Mouse (Mus musculus) Patski (cell line): ENCODE measurements around the gene Yeats2. TPM values are rescaled to one million over a fixed set of nuclear protein-coding genes. Genes with fewer than 3 reads are reported as not detected.

Experiments
- ATAC-seq: fragments of 100-300 bp; one replicate; pipeline ENCODE4 v1.8.0; 2021
- CTCF ChIA-PET: fragments of 350-600 bp; sonication (Branson Sonifier 250); formaldehyde crosslinking; loops from one replicate; lab custom pipeline; 2022; ENCODE audit warnings: inconsistent platforms; lab: Charles Lee
- POLR2A ChIA-PET: fragments of 350-600 bp; sonication (Branson Sonifier 250); formaldehyde crosslinking; loops from one replicate; lab custom pipeline; 2022; ENCODE audit warnings: antibody characterized with exemption, inconsistent platforms; lab: Charles Lee
- DNase-seq: peaks from one replicate; pipeline ENCODE4 v3.0.0-alpha.2; 2011; ENCODE audit warnings: low read depth, low spot score
- H3K27me3 ChIP-seq: fragments of 371-371 bp; one replicate; pipeline ENCODE4 v1.5.1; 2021
- CTCF ChIP-seq: fragments of 100-300 bp; IDR thresholded peaks from one replicate; pipeline ENCODE4 v1.5.1; 2021
- in situ Hi-C: fragments of 300-500 bp; cut with MboI; formaldehyde crosslinking; loops from 3 replicates; pipeline ENCODE4 v1.11.1; 2018; ENCODE audit warnings: low pct_unique_long_range_greater_than_20kb, mixed read lengths
- polyA plus RNA-seq: library from polyadenylated mRNA; unstranded; gene quantifications from one replicate; pipeline ENCODE4 v1.2.3, GENCODE M21; 2021

The Yeats2 gene
- polyA plus RNA-seq, 1 experiment from 2014 or later = 37.6 TPM

- DNase-seq (no peak), ATAC-seq (no peak)
- no peak for TF ChIP-seq CTCF
- in situ Hi-C loops = loop anchor here (5.0 kb wide), 1 partner anchor 74 kb away; the partner anchor contains the start of gene Parl
- H3K27me3 ChIP-seq = no peaks in the 10 kb centered on the region
- ChIA-PET POLR2A (no interaction called here), CTCF (no interaction called here)
Measured at GRCm38 (mm10) chr16:20228167-20228566, 87.3 kb downstream of the Yeats2 start.

- in situ Hi-C loops = no loop called here
- ATAC-seq (no peak), DNase-seq (no peak)
- ChIA-PET CTCF (interaction anchor here (1.1 kb wide), 1 partner anchor 83 kb away, joined by 3 read pairs; no protein-coding TSS in a partner anchor), POLR2A (interaction anchor here (0.9 kb wide), 1 partner anchor 28 kb away, joined by 4 read pairs; no protein-coding TSS in a partner anchor)
- no peak for TF ChIP-seq CTCF
- no peaks in the 10 kb centered on the region for H3K27me3 ChIP-seq
Measured at GRCm38 (mm10) chr16:20234406-20234805, 93.5 kb downstream of the Yeats2 start.

GRCm38 (mm10) chr16:20237426-20237825 is 96.6 kb downstream of the Yeats2 start:
- peaks cover 10% of the 10 kb centered on the region for H3K27me3 ChIP-seq
- DNase-seq (peak; percentile 60), ATAC-seq (peak; percentile 92)
- POLR2A ChIA-PET = no interaction called here
- no peak for TF ChIP-seq CTCF
- in situ Hi-C loops = no loop called here
- CTCF ChIA-PET = interaction anchor here (1.2 to 1.8 kb wide), 4 partner anchors 10 to 49 kb away, joined by 3 to 4 read pairs (median 4); no protein-coding TSS in a partner anchor

- CTCF ChIA-PET = no interaction called here
- TF ChIP-seq CTCF = no peak
- in situ Hi-C loops = no loop called here
Measured at GRCm38 (mm10) chr16:20238646-20239045, 97.8 kb downstream of the Yeats2 start.

GRCm38 (mm10) chr16:20240468-20241414 is 99.9 kb downstream of the Yeats2 start, which contains the start of gene Map6d1:
TSS of gene Map6d1 (minus strand) at chr16:20241358.
- in situ Hi-C loops = no loop called here
- no peak for TF ChIP-seq CTCF
- ChIA-PET CTCF (no interaction called here), POLR2A (no interaction called here)
- peaks cover 17% of the 10 kb centered on the region for H3K27me3 ChIP-seq
- ATAC-seq (peak; percentile 4), DNase-seq (no peak)

More at GRCm38 (mm10) chr16:20238646-20239045, 97.8 kb downstream of the Yeats2 start:
- H3K27me3 ChIP-seq = peaks cover 14% of the 10 kb centered on the region
- DNase-seq = no peak
- no peak for ATAC-seq
- POLR2A ChIA-PET = no interaction called here

- ATAC-seq (no peak), DNase-seq (no peak)
- POLR2A ChIA-PET = no interaction called here
- in situ Hi-C loops = no loop called here
- CTCF ChIA-PET = interaction anchor here (1.8 kb wide), 1 partner anchor 10 kb away, joined by 4 read pairs; no protein-coding TSS in a partner anchor
- H3K27me3 ChIP-seq = peaks cover 15% of the 10 kb centered on the region
- no peak for TF ChIP-seq CTCF
Measured at GRCm38 (mm10) chr16:20247103-20247502, 106.2 kb downstream of the Yeats2 start.

- no peak for DNase-seq
- in situ Hi-C loops = no loop called here
- H3K27me3 ChIP-seq = peaks cover 12% of the 10 kb centered on the region
- POLR2A ChIA-PET = no interaction called here
- no peak for TF ChIP-seq CTCF
- CTCF ChIA-PET = no interaction called here
- ATAC-seq = no peak
Measured at GRCm38 (mm10) chr16:20248442-20249174, 107.7 kb downstream of the Yeats2 start.

GRCm38 (mm10) chr16:20257926-20258325 is 117.1 kb downstream of the Yeats2 start:
- no peak for TF ChIP-seq CTCF
- no peak for DNase-seq
- ChIA-PET CTCF (no interaction called here), POLR2A (no interaction called here)
- peaks cover 37% of the 10 kb centered on the region for H3K27me3 ChIP-seq
- ATAC-seq = no peak
- in situ Hi-C loops = no loop called here

- TF ChIP-seq CTCF = no peak
- ATAC-seq (no peak), DNase-seq (no peak)
- ChIA-PET POLR2A (no interaction called here), CTCF (no interaction called here)
- in situ Hi-C loops = no loop called here
- H3K27me3 ChIP-seq = peaks cover 17% of the 10 kb centered on the region
Measured at GRCm38 (mm10) chr16:20265089-20265488, 124.2 kb downstream of the Yeats2 start.

- POLR2A ChIA-PET = no interaction called here
- DNase-seq (no peak), ATAC-seq (no peak)
- H3K27me3 ChIP-seq = peaks cover 3% of the 10 kb centered on the region
- in situ Hi-C loops = no loop called here
- CTCF ChIA-PET = no interaction called here
- no peak for TF ChIP-seq CTCF
Measured at GRCm38 (mm10) chr16:20271339-20271738, 130.5 kb downstream of the Yeats2 start.
